ENCODE assay signal across 8 mouse cellular contexts in genomic region chr6:8957529-8957887, GRCm38 (mm10). TPM values are rescaled to one million over a fixed set of nuclear protein-coding genes. Genes with fewer than 3 reads are reported as not detected.
DNase-seq lines count a peak whose midpoint lies in the region; ATAC-seq and TF ChIP-seq lines count a peak whose summit lies in the region.

No protein-coding gene starts in this region.

- 0% methylated on average over 15 of the region's 15 CpGs for WGBS in limb, embryonic 10.5 days
- WGBS in neural tube, embryonic 14.5 days = 1% methylated on average over 15 of the region's 15 CpGs

- H3K4me2 ChIP-seq in neural tube, embryonic 14.5 days (ENCODE audit: low read depth, low read length) = peak overlapping the region; percentile 55

- H3K9ac ChIP-seq in neural tube, embryonic 14.5 days (replicated peaks; ENCODE audit: low read depth, low read length) = no peak overlapping the region; the same call in 1 of the 2 replicates

- H3K4me1 ChIP-seq in limb, embryonic 10.5 days = peaks cover 21% of the 10 kb centered on the region; the same call in 1 of the 2 replicates
- peaks cover 16% of the 10 kb centered on the region for H3K4me1 ChIP-seq in neural tube, embryonic 14.5 days (ENCODE audit: control insufficient read depth, insufficient read depth, low read length)

- DNase-seq in layer of hippocampus, adult 2 months (ENCODE audit: low spot score in 2 of 2) = no peak
- DNase-seq in layer of hippocampus, adult 8-10 months (ENCODE audit: low spot score in 2 of 2) = no peak
- DNase-seq in adrenal gland, postnatal 25 days = peak; percentile 70
- peak; percentile 82 for DNase-seq in limb, embryonic 10.5 days (ENCODE audit: low spot score)
- no peak for DNase-seq in cerebellum, adult 18-20 months
- no peak for DNase-seq in layer of hippocampus, adult 11-12 months (ENCODE audit: low spot score)

- no peak for TF ChIP-seq CTCF in layer of hippocampus, adult 2 months (conservative IDR thresholded peaks at IDR 0.05)

- H3K27ac ChIP-seq in layer of hippocampus, adult 2 months = no peak overlapping the region
- no peak overlapping the region for H3K27ac ChIP-seq in limb, embryonic 10.5 days
- H3K27ac ChIP-seq in neural tube, embryonic 14.5 days (ENCODE audit: low read depth, low read length) = peak overlapping the region; percentile 67; the same call in 1 of the 2 replicates

- ATAC-seq in granulocyte monocyte progenitor cell, adult 5-6 weeks (replicated peaks; ENCODE audit: poor library complexity, severe bottlenecking) = peak; percentile 90
- ATAC-seq in neural tube, embryonic 14.5 days (ENCODE audit: low read depth) = no peak

- H3K36me3 ChIP-seq in limb, embryonic 10.5 days = no peaks in the 10 kb centered on the region
- no peaks in the 10 kb centered on the region for H3K36me3 ChIP-seq in neural tube, embryonic 14.5 days (ENCODE audit: control insufficient read depth, insufficient read depth, low read length)

- peaks cover 73% of the 10 kb centered on the region for H3K27me3 ChIP-seq in limb, embryonic 10.5 days (ENCODE audit: low read depth, poor library complexity, severe bottlenecking)
- peaks cover 14% of the 10 kb centered on the region for H3K27me3 ChIP-seq in neural tube, embryonic 14.5 days (ENCODE audit: control insufficient read depth, insufficient read depth, low read length)

- no peaks in the 10 kb centered on the region for H3K9me3 ChIP-seq in limb, embryonic 10.5 days (replicated peaks)
- H3K9me3 ChIP-seq in neural tube, embryonic 14.5 days (ENCODE audit: control insufficient read depth, low read length) = no peaks in the 10 kb centered on the region

- H3K4me3 ChIP-seq in layer of hippocampus, adult 2 months = peak overlapping the region; percentile 20; the same call in 1 of the 2 replicates
- H3K4me3 ChIP-seq in limb, embryonic 10.5 days = peak overlapping the region; percentile 17; the same call in 1 of the 2 replicates
- H3K4me3 ChIP-seq in neural tube, embryonic 14.5 days (ENCODE audit: low read depth, low read length) = peak overlapping the region; percentile 30; the same call in 1 of the 2 replicates

RNA-seq across cellular contexts. Expression of gene Nxph1, which starts 9.3 kb away (rescaled TPM):
- 10 to 100 TPM; 37.1 to 38.0 TPM for total RNA-seq in layer of hippocampus, adult 2 months (2021)
- 10 to 100 TPM; 37.4 to 38.6 (median 38.1) TPM for total RNA-seq in layer of hippocampus, adult 8-10 months (2022)
- total RNA-seq in adrenal gland, postnatal 25 days (2021) = 0.43 and 1.2 TPM in 2 replicates
- total RNA-seq in granulocyte monocyte progenitor cell, adult 5-6 weeks (2014; fragmentation: Nextera tagmentation) = not detected in 2 replicates
- total RNA-seq in granulocyte monocyte progenitor cell, adult 5-6 weeks (2017) = not detected in 2 replicates
- polyA plus RNA-seq in limb, embryonic 10.5 days (2016; fragmentation: Nextera tagmentation; extraction: Ambion mirVana) = not detected in 2 replicates
- 108 and 122 TPM in 2 replicates for polyA plus RNA-seq in neural tube, embryonic 14.5 days (2014; fragmentation: Nextera tagmentation; extraction: Ambion mirVana)

Comparison
In these comparisons a context has a peak if more than half of its experiments do, and no peak if none do; other contexts are left out.
1. DNase-seq: peak in adrenal gland, postnatal 25 days (single experiment) and limb, embryonic 10.5 days (single experiment); none in layer of hippocampus, adult 2 months (0 of 2), layer of hippocampus, adult 8-10 months (0 of 2), cerebellum, adult 18-20 months (0 of 2) and layer of hippocampus, adult 11-12 months (single experiment).
2. RNA of gene Nxph1, which starts 9.3 kb away (total RNA-seq): 37.4 to 38.6 TPM in layer of hippocampus, adult 8-10 months and 37.1 to 38.0 TPM in layer of hippocampus, adult 2 months; 0.43 to 1.2 TPM in adrenal gland, postnatal 25 days and not detected in granulocyte monocyte progenitor cell, adult 5-6 weeks; every median in the first group is over 10 times any median in the second.
3. Peak in every context shown above with its lines, with median percentiles within 50 percentile points of each other: H3K4me3 ChIP-seq.